Mouse (Mus musculus): Measurements from ENCODE around the gene Spo11. TPM values are rescaled to one million over a fixed set of nuclear protein-coding genes. Genes with fewer than 3 reads are reported as not detected.

The Spo11 gene
- total and polyA plus RNA-seq, 3 experiments = not detected

GRCm38 (mm10) chr2:173042504-173043162 lies 65.1 kb downstream of the Spo11 start:
- Histone ChIP-seq H3K4me1 (ENCODE audit: insufficient read depth, low read depth, low read length) (peaks cover 61% of the 10 kb centered on the region), H3K27me3 (ENCODE audit: insufficient read depth, low read length) (peaks cover 19% of the 10 kb centered on the region), H3K4me3 (ENCODE audit: low read depth, low read length) (no peak overlapping the region), H3K9me3 (replicated peaks) (no peaks in the 10 kb centered on the region; the same call in 1 of the 2 replicates), H3K36me3 (replicated peaks) (peaks cover 12% of the 10 kb centered on the region)
- no peak for TF ChIP-seq GATA2 (IDR thresholded peaks at IDR 0.05; ENCODE audit: borderline replicate concordance, low read depth, low read length)
- ATAC-seq (ENCODE audit: extremely low read depth, insufficient number of reproducible peaks, low FRiP score, poor library complexity, severe bottlenecking) (no peak), DNase-seq (ENCODE audit: low spot score) (no peak)

Other genes starting within 250 kb of the Spo11 start
- not detected in 2 replicates for gene Bmp7, start 37.4 kb upstream of the Spo11 start, total RNA-seq (2014; fragmentation: Nextera tagmentation)
- gene Bmp7, start 37.4 kb upstream of the Spo11 start, total RNA-seq (2017) = 0.05 and 0.06 TPM in 2 replicates
- gene Bmp7, start 37.4 kb upstream of the Spo11 start, polyA plus RNA-seq (2012) = not detected in 2 replicates
- 165 and 189 TPM in 2 replicates for gene Rae1, start 22.4 kb downstream of the Spo11 start, total RNA-seq (2014; fragmentation: Nextera tagmentation)
- 92.4 and 93.2 TPM in 2 replicates for gene Rae1, start 22.4 kb downstream of the Spo11 start, total RNA-seq (2017)
- gene Rae1, start 22.4 kb downstream of the Spo11 start, polyA plus RNA-seq (2012) = 60.2 and 71.9 TPM in 2 replicates
- gene Rbm38, start 42.8 kb downstream of the Spo11 start, total RNA-seq (2014; fragmentation: Nextera tagmentation) = 299 and 342 TPM in 2 replicates
- gene Rbm38, start 42.8 kb downstream of the Spo11 start, total RNA-seq (2017) = 35.7 and 36.0 TPM in 2 replicates
- gene Rbm38, start 42.8 kb downstream of the Spo11 start, polyA plus RNA-seq (2012) = 692 and 737 TPM in 2 replicates
- not detected in 2 replicates for gene Ctcfl, start 141.8 kb downstream of the Spo11 start, total RNA-seq (2014; fragmentation: Nextera tagmentation)
- not detected in 2 replicates for gene Ctcfl, start 141.8 kb downstream of the Spo11 start, total RNA-seq (2017)
- not detected in 2 replicates for gene Ctcfl, start 141.8 kb downstream of the Spo11 start, polyA plus RNA-seq (2012)
- gene Pck1, start 175.3 kb downstream of the Spo11 start, total RNA-seq (2014; fragmentation: Nextera tagmentation) = not detected in 2 replicates
- 0.11 TPM in 1 of 2 replicates, not detected in the other for gene Pck1, start 175.3 kb downstream of the Spo11 start, total RNA-seq (2017)
- not detected in 2 replicates for gene Pck1, start 175.3 kb downstream of the Spo11 start, polyA plus RNA-seq (2012)
- gene Zbp1, start 241.2 kb downstream of the Spo11 start, total RNA-seq (2014; fragmentation: Nextera tagmentation) = not detected in 2 replicates
- gene Zbp1, start 241.2 kb downstream of the Spo11 start, total RNA-seq (2017) = 0.11 TPM in 1 of 2 replicates, not detected in the other
- gene Zbp1, start 241.2 kb downstream of the Spo11 start, polyA plus RNA-seq (2012) = not detected in 2 replicates